Mouse (Mus musculus): ENCODE measurements around the gene Akr1c13.
"Not testable (repeated sequence)": the region's sequence is repeated elsewhere in the genome, so short reads cannot be mapped to it uniquely, and the experiment has no call there.

The Akr1c13 gene

GRCm38 (mm10) chr13:4190904-4191303 is at the start of gene Akr1c13:
TSS of gene Akr1c13 (plus strand) at chr13:4191150.
- no peak for DNase-seq (ENCODE audit: low spot score)

GRCm38 (mm10) chr13:4144261-4144660 is 46.7 kb upstream of the Akr1c13 start:
- no peak for DNase-seq (ENCODE audit: low spot score)

GRCm38 (mm10) chr13:4150518-4150917 is 40.4 kb upstream of the Akr1c13 start, which contains the start of gene Akr1c18:
TSS of gene Akr1c18 (minus strand) at chr13:4150654.
- no peak for DNase-seq (ENCODE audit: low spot score)

- DNase-seq (ENCODE audit: low spot score): no peak
Observed at GRCm38 (mm10) chr13:4152908-4153307, 38.0 kb upstream of the Akr1c13 start.

- no peak for DNase-seq (ENCODE audit: low spot score)
Observed at GRCm38 (mm10) chr13:4153593-4153992, 37.4 kb upstream of the Akr1c13 start.

- DNase-seq (ENCODE audit: low spot score): no peak
Observed at GRCm38 (mm10) chr13:4155286-4155685, 35.7 kb upstream of the Akr1c13 start.

- no peak for DNase-seq (ENCODE audit: low spot score)
Observed at GRCm38 (mm10) chr13:4168006-4168405, 22.9 kb upstream of the Akr1c13 start.

- no peak for DNase-seq (ENCODE audit: low spot score)
Observed at GRCm38 (mm10) chr13:4172978-4173377, 18.0 kb upstream of the Akr1c13 start.

GRCm38 (mm10) chr13:4181321-4181720 is 9.6 kb upstream of the Akr1c13 start:
- not testable (repeated sequence) for DNase-seq (ENCODE audit: low spot score)

- DNase-seq (ENCODE audit: low spot score): no peak
Observed at GRCm38 (mm10) chr13:4183116-4183515, 7.8 kb upstream of the Akr1c13 start.

- not testable (repeated sequence) for DNase-seq (ENCODE audit: low spot score)
Observed at GRCm38 (mm10) chr13:4186641-4187411, 4.1 kb upstream of the Akr1c13 start.

- no peak for DNase-seq (ENCODE audit: low spot score)
Observed at GRCm38 (mm10) chr13:4188174-4188573, 2.8 kb upstream of the Akr1c13 start.

- DNase-seq (ENCODE audit: low spot score): no peak
Observed at GRCm38 (mm10) chr13:4192511-4192910, 1.6 kb downstream of the Akr1c13 start.

- no peak for DNase-seq (ENCODE audit: low spot score)
Observed at GRCm38 (mm10) chr13:4206147-4206903, 15.4 kb downstream of the Akr1c13 start.

GRCm38 (mm10) chr13:4211560-4212299 is 20.8 kb downstream of the Akr1c13 start:
- DNase-seq (ENCODE audit: low spot score): no peak

GRCm38 (mm10) chr13:4212309-4212708 is 21.4 kb downstream of the Akr1c13 start:
- no peak for DNase-seq (ENCODE audit: low spot score)

- not testable (repeated sequence) for DNase-seq (ENCODE audit: low spot score)
Observed at GRCm38 (mm10) chr13:4215496-4215895, 24.5 kb downstream of the Akr1c13 start.

GRCm38 (mm10) chr13:4228441-4228840 is 37.5 kb downstream of the Akr1c13 start, which contains the start of gene Akr1c19:
TSS of gene Akr1c19 (plus strand) at chr13:4228700.
- no peak for DNase-seq (ENCODE audit: low spot score)

GRCm38 (mm10) chr13:4230841-4231623 is 40.1 kb downstream of the Akr1c13 start:
- DNase-seq (ENCODE audit: low spot score): no peak

GRCm38 (mm10) chr13:4233135-4233534 is 42.2 kb downstream of the Akr1c13 start:
- no peak for DNase-seq (ENCODE audit: low spot score)

GRCm38 (mm10) chr13:4233536-4234172 is 42.7 kb downstream of the Akr1c13 start:
- no peak for DNase-seq (ENCODE audit: low spot score)

Measured in spleen, adult 12 weeks (tissue).